Mouse (Mus musculus) C2C12 (cell line): ENCODE data around the gene Olfr49. TPM values are rescaled to one million over a fixed set of nuclear protein-coding genes. Genes with fewer than 3 reads are reported as not detected.
"Not testable (repeated sequence)": the region's sequence is repeated elsewhere in the genome, so short reads cannot be mapped to it uniquely, and the experiment has no call there.

ENCODE experiments used
- H3K27me3 ChIP-seq: one replicate; pipeline ENCODE4 v1.6.1; 2011; ENCODE audit not compliant: control insufficient read depth, insufficient read depth, insufficient read length
- H3K36me3 ChIP-seq: one replicate; pipeline ENCODE4 v1.6.1; 2011; ENCODE audit not compliant: control insufficient read depth, insufficient read depth
- H3K4me3 ChIP-seq: one replicate; pipeline ENCODE4 v1.5.1; 2011; ENCODE audit warnings: mild to moderate bottlenecking, control low read depth; ENCODE audit not compliant: poor library complexity, insufficient read depth, severe bottlenecking
- H3K79me2 ChIP-seq: one replicate; pipeline ENCODE4 v1.6.1; 2011; ENCODE audit not compliant: control insufficient read depth, insufficient read depth
- H3K79me3 ChIP-seq: one replicate; pipeline ENCODE4 v1.6.1; 2011; ENCODE audit warnings: low read depth, control low read depth
- H3ac ChIP-seq: one replicate; pipeline ENCODE3; 2011; ENCODE audit warnings: low read depth; ENCODE audit not compliant: control insufficient read depth, insufficient read length
- CEBPB ChIP-seq: IDR thresholded peaks from one replicate; pipeline ENCODE4 v1.6.1; 2011; ENCODE audit warnings: low read depth, mild to moderate bottlenecking, control low read depth, moderate library complexity
- CTCF ChIP-seq: IDR thresholded peaks from one replicate; pipeline ENCODE4 v1.5.1; 2011; ENCODE audit not compliant: control insufficient read depth, insufficient read depth, insufficient read length
- FOSL1 ChIP-seq: IDR thresholded peaks from one replicate; pipeline ENCODE4 v1.8.0; 2011; ENCODE audit warnings: mild to moderate bottlenecking, low read length; ENCODE audit not compliant: poor library complexity, insufficient read depth, severe bottlenecking
- MAX ChIP-seq: IDR thresholded peaks from one replicate; pipeline ENCODE4 v1.6.1; 2011; ENCODE audit warnings: mild to moderate bottlenecking, control low read depth
- MYOD1 ChIP-seq: IDR thresholded peaks from one replicate; pipeline ENCODE4 v1.6.1; 2011; ENCODE audit warnings: low read depth; ENCODE audit not compliant: control insufficient read depth, insufficient read length
- MYOG ChIP-seq: IDR thresholded peaks from one replicate; pipeline ENCODE4 v1.6.1; 2011; ENCODE audit not compliant: control insufficient read depth, insufficient read length; ENCODE audit errors: extremely low read depth
- USF1 ChIP-seq: IDR thresholded peaks from one replicate; pipeline ENCODE4 v1.6.1; 2011; ENCODE audit warnings: low read depth, mild to moderate bottlenecking, control low read depth, moderate library complexity
- polyA plus RNA-seq: library from polyadenylated mRNA; unstranded; fragments of >200 nt; fragmentation: generic; extraction: Trizol; gene quantifications from one replicate; pipeline ENCODE4 v1.2.1, GENCODE M21; 2012; ENCODE audit warnings: missing spikeins

Olfr49 gene
- polyA plus RNA-seq, 1 experiment: not detected

- TF ChIP-seq CTCF (no peak), CEBPB (no peak), MAX (no peak)
- Histone ChIP-seq H3K79me3 (peaks cover 2% of the 10 kb centered on the region), H3K36me3 (peaks cover 10% of the 10 kb centered on the region), H3ac (no peak overlapping the region), H3K27me3 (no peaks in the 10 kb centered on the region), H3K79me2 (no peaks in the 10 kb centered on the region), H3K4me3 (no peak overlapping the region)
Measured at GRCm38 (mm10) chr14:54232143-54232542, 52.6 kb downstream of the Olfr49 start.

GRCm38 (mm10) chr14:54231176-54231956 lies 53.4 kb downstream of the Olfr49 start:
- Histone ChIP-seq H3K79me3 (no peaks in the 10 kb centered on the region), H3K4me3 (no peak overlapping the region), H3ac (no peak overlapping the region), H3K79me2 (no peaks in the 10 kb centered on the region), H3K36me3 (peaks cover 6% of the 10 kb centered on the region), H3K27me3 (no peaks in the 10 kb centered on the region)
- TF ChIP-seq MYOD1: no peak
- TF ChIP-seq USF1: no peak
- no peak for TF ChIP-seq MYOG
- no peak for TF ChIP-seq MAX
- TF ChIP-seq CTCF: no peak
- TF ChIP-seq FOSL1: no peak
- TF ChIP-seq CEBPB: no peak

- Histone ChIP-seq H3ac (no peak overlapping the region), H3K4me3 (no peak overlapping the region), H3K36me3 (no peaks in the 10 kb centered on the region), H3K27me3 (no peaks in the 10 kb centered on the region), H3K79me3 (no peaks in the 10 kb centered on the region), H3K79me2 (no peaks in the 10 kb centered on the region)
- TF ChIP-seq MYOD1 (no peak), MAX (no peak), MYOG (no peak), CEBPB (no peak), FOSL1 (no peak), USF1 (no peak), CTCF (no peak)
Measured at GRCm38 (mm10) chr14:54230638-54231150, 54.0 kb downstream of the Olfr49 start.

GRCm38 (mm10) chr14:54229849-54230248 lies 54.9 kb downstream of the Olfr49 start:
- not testable (repeated sequence) for H3K36me3 ChIP-seq, H3K4me3 ChIP-seq, H3K27me3 ChIP-seq, H3K79me3 ChIP-seq, H3K79me2 ChIP-seq, H3ac ChIP-seq

- no peak overlapping the region for H3ac ChIP-seq
- no peaks in the 10 kb centered on the region for H3K79me2 ChIP-seq
- H3K27me3 ChIP-seq: no peaks in the 10 kb centered on the region
- no peaks in the 10 kb centered on the region for H3K36me3 ChIP-seq
- TF ChIP-seq CTCF: no peak
- TF ChIP-seq USF1: no peak
- TF ChIP-seq FOSL1: no peak
- no peaks in the 10 kb centered on the region for H3K79me3 ChIP-seq
- H3K4me3 ChIP-seq: no peak overlapping the region
Measured at GRCm38 (mm10) chr14:54228933-54229713, 55.6 kb downstream of the Olfr49 start.

- Histone ChIP-seq H3K27me3 (no peaks in the 10 kb centered on the region), H3ac (no peak overlapping the region), H3K36me3 (no peaks in the 10 kb centered on the region), H3K79me3 (no peaks in the 10 kb centered on the region), H3K79me2 (no peaks in the 10 kb centered on the region), H3K4me3 (no peak overlapping the region)
- no peak for TF ChIP-seq USF1
- no peak for TF ChIP-seq CEBPB
- no peak for TF ChIP-seq MAX
- TF ChIP-seq MYOG: no peak
- TF ChIP-seq FOSL1: no peak
- TF ChIP-seq MYOD1: no peak
- no peak for TF ChIP-seq CTCF
Measured at GRCm38 (mm10) chr14:54228501-54228900, 56.2 kb downstream of the Olfr49 start.

Other genes starting within 250 kb of the Olfr49 start
- 262 TPM for gene Dad1, start 30.8 kb downstream of the Olfr49 start, polyA plus RNA-seq
- 32.9 TPM for gene Abhd4, start 30.8 kb downstream of the Olfr49 start, polyA plus RNA-seq
- gene Oxa1l, start 75.9 kb upstream of the Olfr49 start, polyA plus RNA-seq: 54.8 TPM
- gene Slc7a7, start 132.8 kb upstream of the Olfr49 start, polyA plus RNA-seq: 0.35 TPM
- 518 TPM for gene Mrpl52, start 142.0 kb upstream of the Olfr49 start, polyA plus RNA-seq
- 118 TPM for gene Mmp14, start 146.7 kb upstream of the Olfr49 start, polyA plus RNA-seq
- gene Lrp10, start 179.2 kb upstream of the Olfr49 start, polyA plus RNA-seq: 72.8 TPM
- gene Rem2, start 191.2 kb upstream of the Olfr49 start, polyA plus RNA-seq: 0.56 TPM
- gene Prmt5, start 232.6 kb upstream of the Olfr49 start, polyA plus RNA-seq: 174 TPM